Mouse (Mus musculus) C2C12 (cell line): ENCODE data around the gene Neurl3.

Source experiments
- CEBPB ChIP-seq: IDR thresholded peaks from one replicate; pipeline ENCODE4 v1.6.1; 2011; ENCODE audit warnings: low read depth, mild to moderate bottlenecking, control low read depth, moderate library complexity
- CTCF ChIP-seq: IDR thresholded peaks from one replicate; pipeline ENCODE4 v1.5.1; 2011; ENCODE audit not compliant: control insufficient read depth, insufficient read depth, insufficient read length
- FOSL1 ChIP-seq: IDR thresholded peaks from one replicate; pipeline ENCODE4 v1.8.0; 2011; ENCODE audit warnings: mild to moderate bottlenecking, low read length; ENCODE audit not compliant: poor library complexity, insufficient read depth, severe bottlenecking
- MAX ChIP-seq: IDR thresholded peaks from one replicate; pipeline ENCODE4 v1.6.1; 2011; ENCODE audit warnings: mild to moderate bottlenecking, control low read depth
- USF1 ChIP-seq: IDR thresholded peaks from one replicate; pipeline ENCODE4 v1.6.1; 2011; ENCODE audit warnings: low read depth, mild to moderate bottlenecking, control low read depth, moderate library complexity

DNA sequence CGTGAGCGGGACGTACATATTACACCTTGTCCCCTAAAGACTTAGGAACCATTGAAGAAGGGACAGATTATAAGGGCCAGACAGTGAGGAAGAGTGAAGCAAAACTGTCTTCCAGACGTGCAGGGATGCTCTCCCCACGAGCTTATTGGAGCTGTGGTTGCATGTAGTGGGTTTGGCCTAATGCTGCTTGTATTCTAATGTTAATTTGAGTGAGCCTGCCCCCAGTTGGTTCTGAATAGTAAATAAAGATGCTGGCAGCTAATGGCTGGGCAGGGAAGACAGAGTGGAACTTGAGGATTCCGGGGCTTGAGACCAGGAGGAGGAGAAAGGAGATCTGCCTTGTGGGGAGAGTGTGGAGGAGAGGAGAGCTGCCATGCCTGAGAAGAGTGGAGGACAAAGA is 27.8 kb downstream of the Neurl3 start:
- TF ChIP-seq CTCF (no peak), CEBPB (no peak), MAX (no peak), FOSL1 (no peak), USF1 (no peak)
